Mouse (Mus musculus) embryonic fibroblast, embryonic 13.5 days (primary cell): Measurements from ENCODE around the gene Ak5.

ENCODE experiments used
- CTCF ChIP-seq: IDR thresholded peaks from 2 replicates; pipeline ENCODE4 v1.5.1; 2011; ENCODE audit warnings: mild to moderate bottlenecking, control low read depth, low read length, moderate library complexity, borderline replicate concordance; ENCODE audit not compliant: insufficient read depth
- POLR2A ChIP-seq: IDR thresholded peaks from 2 replicates; pipeline ENCODE4 v1.6.1; 2011; ENCODE audit warnings: low read depth, mild to moderate bottlenecking, control low read depth, low read length, moderate library complexity

DNA sequence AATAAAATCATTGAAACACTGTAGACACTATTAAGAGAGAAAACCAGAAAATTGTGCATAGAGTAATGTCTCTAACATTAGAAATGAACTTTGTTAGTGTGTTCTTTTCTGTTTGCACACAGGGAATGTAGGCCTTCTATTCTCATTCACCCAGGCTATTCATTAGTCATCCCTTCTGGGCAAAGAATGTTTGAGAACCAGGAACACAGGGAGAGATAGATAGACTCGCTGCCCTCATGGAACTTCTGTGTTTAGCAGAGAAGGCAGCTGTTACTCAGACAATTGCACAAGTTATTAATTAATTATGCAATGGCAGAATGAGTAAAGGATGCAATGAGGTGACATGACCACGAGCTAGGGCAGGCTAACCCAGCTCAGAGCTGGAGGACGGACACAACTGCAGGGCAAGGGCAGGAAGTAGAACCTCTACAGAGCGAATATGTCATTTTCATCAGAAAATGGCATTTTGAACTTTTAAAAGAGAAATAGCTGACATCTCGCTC lies 39.2 kb upstream of the Ak5 start:
- TF ChIP-seq POLR2A: no peak
- no peak for TF ChIP-seq CTCF
